Mouse (Mus musculus): Measurements from ENCODE around the gene Mrpl10. TPM values are rescaled to one million over a fixed set of nuclear protein-coding genes. Genes with fewer than 3 reads are reported as not detected.

Gene Mrpl10
- polyA plus RNA-seq, 1 experiment from 2014 or later: 34.0 TPM

DNA sequence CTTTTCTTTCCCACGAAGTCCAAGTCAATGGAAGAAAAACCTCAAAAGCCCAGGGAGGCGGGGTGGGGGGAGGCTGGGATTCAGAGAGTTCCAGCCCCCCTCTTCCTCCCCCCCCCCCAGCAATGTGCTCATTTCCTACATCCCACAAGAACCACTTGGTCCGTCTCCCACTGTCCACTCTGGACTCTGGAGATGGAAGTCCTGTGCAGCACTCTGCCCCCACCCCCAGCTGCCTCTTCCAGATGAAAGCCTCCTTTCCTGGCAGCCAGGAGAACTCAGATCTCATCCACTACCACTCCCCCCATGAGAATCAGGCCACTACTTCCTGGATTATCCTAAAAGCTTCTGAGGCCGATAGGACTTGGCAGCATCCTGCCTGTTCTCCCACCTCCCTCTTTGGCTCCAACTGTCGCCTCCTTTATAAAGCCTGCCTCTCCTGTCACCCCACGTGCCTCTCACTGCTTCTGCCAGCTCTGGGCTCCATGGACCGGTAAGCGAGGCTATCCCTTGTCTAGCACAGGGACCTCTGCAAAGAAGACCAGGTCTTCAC, 28.2 kb upstream of the Mrpl10 start, which contains the start of gene Sp6:
Gene Sp6 (plus strand): TSS at position 274 of the 550 bp plus-strand sequence.
- ATAC-seq (ENCODE audit: insufficient read depth): no peak
- no peak within 1 kb of the TSS for H3K4me3 ChIP-seq (replicated peaks)
- H3K27me3 ChIP-seq: peaks cover 96% of the 10 kb centered on the region

GRCm38 (mm10) chr11:97017696-97018582, 23.4 kb upstream of the Mrpl10 start:
- peaks cover 98% of the 10 kb centered on the region for H3K27me3 ChIP-seq
- H3K36me3 ChIP-seq (replicated peaks): no peaks in the 10 kb centered on the region
- H3K9ac ChIP-seq: no peak overlapping the region
- peaks cover 31% of the 10 kb centered on the region for H3K4me1 ChIP-seq (replicated peaks)
- peak overlapping the region; percentile 22; the same call in 1 of the 2 replicates for H3K4me3 ChIP-seq (replicated peaks)
- peak overlapping the region; percentile 48; the same call in 1 of the 2 replicates for H3K4me2 ChIP-seq
- no peak overlapping the region for H3K27ac ChIP-seq (replicated peaks)
- no peaks in the 10 kb centered on the region for H3K9me3 ChIP-seq (replicated peaks)
- 2% methylated on average over 36 of the region's 36 CpGs for WGBS (ENCODE audit: insufficient replicate concordance)
- no peak for ATAC-seq (ENCODE audit: insufficient read depth)

More for the DNA sequence above, 28.2 kb upstream of the Mrpl10 start, which contains the start of gene Sp6:
- H3K4me2 ChIP-seq: no peak within 1 kb of the TSS
- no peaks in the 10 kb centered on the region for H3K36me3 ChIP-seq (replicated peaks)
- H3K4me1 ChIP-seq (replicated peaks): 0 out of 2 replicates have a peak, but pooled peaks cover 4% of the 10 kb centered on the region
- no peaks in the 10 kb centered on the region for H3K9me3 ChIP-seq (replicated peaks)
- H3K9ac ChIP-seq: no peak within 1 kb of the TSS
- H3K27ac ChIP-seq (replicated peaks): no peak within 1 kb of the TSS
- WGBS (ENCODE audit: insufficient replicate concordance): 28% methylated on average over 8 of the region's 8 CpGs

DNA sequence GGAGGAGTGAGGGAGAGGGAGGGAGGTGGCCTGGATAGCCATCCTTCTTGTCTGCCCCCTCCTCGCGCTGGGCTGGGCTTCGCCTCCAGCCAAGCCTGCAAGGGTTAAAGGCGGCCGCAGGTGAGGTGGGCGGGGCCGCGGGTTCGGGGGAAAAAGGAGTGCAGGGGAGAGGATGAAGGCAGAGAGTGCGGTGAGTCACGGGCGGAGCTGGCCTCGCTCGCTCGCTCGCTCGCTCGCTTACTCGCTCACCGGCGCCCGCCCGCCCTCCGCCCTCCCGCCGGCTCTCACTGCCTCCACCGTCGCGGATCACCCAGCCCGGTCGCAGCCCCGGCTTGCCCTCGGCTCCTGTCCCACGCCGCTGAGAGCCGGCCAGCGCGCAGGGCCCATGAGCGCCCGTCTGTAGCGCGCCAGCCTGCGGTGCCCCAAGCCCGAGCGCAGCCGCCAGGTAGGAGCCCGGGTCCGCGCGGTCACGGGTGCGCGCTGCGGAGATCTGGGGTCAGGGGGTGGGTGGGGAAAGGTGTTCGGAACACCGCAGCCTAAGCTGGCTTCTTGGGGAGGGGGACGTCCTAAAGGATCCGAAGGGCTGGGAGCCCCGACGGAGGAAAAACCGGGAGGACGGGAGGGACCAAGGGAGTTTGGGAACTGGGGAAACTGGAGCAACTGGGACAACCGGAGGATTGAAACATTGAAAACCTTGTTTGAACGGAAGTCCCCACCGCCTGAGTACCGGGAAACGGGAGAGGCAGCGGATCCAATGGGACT, 22.6 kb upstream of the Mrpl10 start:
- Histone ChIP-seq H3K4me1 (replicated peaks) (peaks cover 31% of the 10 kb centered on the region), H3K9ac (no peak overlapping the region), H3K4me2 (peak overlapping the region; percentile 48), H3K27me3 (peaks cover 98% of the 10 kb centered on the region), H3K36me3 (replicated peaks) (no peaks in the 10 kb centered on the region), H3K4me3 (replicated peaks) (peak overlapping the region; percentile 22), H3K9me3 (replicated peaks) (no peaks in the 10 kb centered on the region), H3K27ac (replicated peaks) (no peak overlapping the region)
- WGBS (ENCODE audit: insufficient replicate concordance): under 1% methylated on average over 64 of the region's 68 CpGs
- no peak for ATAC-seq (ENCODE audit: insufficient read depth)

DNA sequence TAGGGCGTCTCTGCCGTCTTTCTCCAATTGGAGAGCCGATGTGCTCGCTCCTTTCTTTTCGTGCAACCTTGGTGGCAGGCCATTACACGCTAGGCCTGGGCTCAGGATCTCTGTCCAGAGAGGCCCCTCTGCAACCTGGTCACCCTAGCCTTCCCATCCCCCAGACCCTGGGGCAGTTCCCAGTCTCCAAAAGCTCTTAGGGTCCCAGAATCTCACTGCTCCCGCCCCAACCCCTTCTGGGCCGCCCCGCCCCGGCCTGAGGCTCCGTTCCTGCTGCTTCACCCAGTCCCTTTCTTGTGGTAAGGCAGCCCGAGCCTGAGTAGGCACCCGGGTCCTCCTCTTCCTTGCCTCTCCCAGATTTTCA, 22.0 kb upstream of the Mrpl10 start:
- Histone ChIP-seq H3K36me3 (replicated peaks) (no peaks in the 10 kb centered on the region), H3K9me3 (replicated peaks) (no peaks in the 10 kb centered on the region), H3K4me2 (no peak overlapping the region), H3K9ac (no peak overlapping the region), H3K4me3 (replicated peaks) (no peak overlapping the region), H3K27me3 (peaks cover 98% of the 10 kb centered on the region), H3K27ac (replicated peaks) (no peak overlapping the region), H3K4me1 (replicated peaks) (peaks cover 31% of the 10 kb centered on the region)
- ATAC-seq (ENCODE audit: insufficient read depth): no peak
- 10% methylated on average over 13 of the region's 13 CpGs for WGBS (ENCODE audit: insufficient replicate concordance)

DNA sequence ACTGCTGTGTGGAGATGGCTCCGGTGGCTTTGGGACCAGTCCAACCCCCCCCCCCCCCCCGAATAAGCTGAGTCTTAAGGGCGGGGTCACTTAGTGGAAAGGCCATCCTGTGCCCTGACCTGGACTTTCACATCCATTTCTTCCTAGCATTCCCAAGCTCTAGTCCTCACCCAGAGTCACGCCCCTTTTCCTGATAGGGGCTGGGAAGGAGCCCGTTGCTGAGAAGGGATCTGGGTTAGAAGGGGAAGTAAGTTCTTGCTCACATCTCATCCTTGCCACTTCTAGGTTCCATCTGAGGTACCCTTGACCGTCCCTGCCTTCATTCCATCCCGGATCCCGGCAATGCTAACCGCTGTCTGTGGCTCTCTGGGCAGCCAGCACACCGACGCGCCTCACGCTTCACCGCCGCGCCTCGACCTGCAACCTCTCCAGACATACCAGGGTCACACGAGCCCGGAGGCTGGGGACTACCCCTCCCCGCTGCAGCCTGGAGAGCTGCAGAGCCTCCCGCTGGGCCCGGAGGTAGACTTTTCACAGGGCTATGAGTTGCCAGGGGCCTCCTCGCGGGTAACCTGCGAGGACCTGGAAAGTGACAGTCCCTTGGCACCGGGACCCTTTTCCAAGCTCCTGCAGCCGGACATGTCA, 20.1 kb upstream of the Mrpl10 start:
- H3K27me3 ChIP-seq: peaks cover 96% of the 10 kb centered on the region
- peak overlapping the region; percentile 59 for H3K4me3 ChIP-seq (replicated peaks)
- no peak overlapping the region for H3K9ac ChIP-seq
- peaks cover 40% of the 10 kb centered on the region for H3K4me1 ChIP-seq (replicated peaks)
- H3K36me3 ChIP-seq (replicated peaks): no peaks in the 10 kb centered on the region
- no peak; the same call in 1 of the 2 replicates for ATAC-seq (ENCODE audit: insufficient read depth)
- H3K27ac ChIP-seq (replicated peaks): no peak overlapping the region
- no peaks in the 10 kb centered on the region for H3K9me3 ChIP-seq (replicated peaks)
- peak overlapping the region; percentile 83 for H3K4me2 ChIP-seq
- 2% methylated on average over 27 of the region's 27 CpGs for WGBS (ENCODE audit: insufficient replicate concordance)

GRCm38 (mm10) chr11:97021873-97022484, 19.4 kb upstream of the Mrpl10 start:
- peak; percentile 47 for ATAC-seq (ENCODE audit: insufficient read depth)
- H3K27ac ChIP-seq (replicated peaks): no peak overlapping the region
- 1% methylated on average over 50 of the region's 50 CpGs for whole genome bisulfite sequencing (ENCODE audit: insufficient replicate concordance)

DNA sequence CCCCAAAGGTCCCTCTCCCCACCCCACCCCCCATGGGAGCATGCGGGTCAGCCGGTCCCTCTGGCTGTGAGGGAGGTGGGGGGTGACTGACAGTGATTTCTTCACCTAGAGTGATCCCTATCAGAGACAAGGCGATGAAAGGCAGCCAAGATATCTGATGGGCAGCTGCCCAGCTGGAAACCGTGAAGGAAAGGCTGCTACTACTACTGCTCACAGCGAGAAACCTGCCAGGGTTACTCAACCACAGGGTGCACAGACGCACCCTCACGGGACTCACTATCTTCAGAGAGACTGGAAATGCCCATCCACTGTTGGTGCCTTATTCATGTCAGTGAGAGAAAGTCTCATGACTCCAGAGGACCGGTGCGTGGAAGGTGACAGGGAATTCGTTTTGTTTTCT, 16.4 kb upstream of the Mrpl10 start:
- Histone ChIP-seq H3K4me3 (replicated peaks) (no peak overlapping the region), H3K4me2 (no peak overlapping the region), H3K27me3 (peaks cover 58% of the 10 kb centered on the region), H3K36me3 (replicated peaks) (no peaks in the 10 kb centered on the region), H3K9ac (no peak overlapping the region), H3K9me3 (replicated peaks) (no peaks in the 10 kb centered on the region), H3K4me1 (replicated peaks) (peaks cover 32% of the 10 kb centered on the region), H3K27ac (replicated peaks) (no peak overlapping the region)
- no peak for ATAC-seq (ENCODE audit: insufficient read depth)
- 53% methylated on average over 10 of the region's 10 CpGs for WGBS (ENCODE audit: insufficient replicate concordance)

More at GRCm38 (mm10) chr11:97021873-97022484, 19.4 kb upstream of the Mrpl10 start:
- H3K9me3 ChIP-seq (replicated peaks): no peaks in the 10 kb centered on the region
- H3K4me3 ChIP-seq (replicated peaks): peak overlapping the region; percentile 59
- H3K36me3 ChIP-seq (replicated peaks): no peaks in the 10 kb centered on the region
- peaks cover 88% of the 10 kb centered on the region for H3K27me3 ChIP-seq
- peak overlapping the region; percentile 39; the same call in 1 of the 2 replicates for H3K9ac ChIP-seq
- H3K4me1 ChIP-seq (replicated peaks): peaks cover 41% of the 10 kb centered on the region
- H3K4me2 ChIP-seq: peak overlapping the region; percentile 83

GRCm38 (mm10) chr11:97025721-97026344, 15.5 kb upstream of the Mrpl10 start:
- WGBS (ENCODE audit: insufficient replicate concordance): 9% methylated on average over 17 of the region's 17 CpGs
- Histone ChIP-seq H3K9ac (peak overlapping the region; percentile 37; the same call in 1 of the 2 replicates), H3K36me3 (replicated peaks) (no peaks in the 10 kb centered on the region), H3K4me1 (replicated peaks) (peaks cover 41% of the 10 kb centered on the region), H3K9me3 (replicated peaks) (no peaks in the 10 kb centered on the region), H3K27ac (replicated peaks) (no peak overlapping the region; the same call in 1 of the 2 replicates), H3K27me3 (peaks cover 50% of the 10 kb centered on the region), H3K4me2 (peak overlapping the region; percentile 65), H3K4me3 (replicated peaks) (peak overlapping the region; percentile 33; the same call in 1 of the 2 replicates)
- ATAC-seq (ENCODE audit: insufficient read depth): no peak

- Histone ChIP-seq H3K4me1 (replicated peaks) (peaks cover 26% of the 10 kb centered on the region), H3K4me2 (peak within 1 kb of the TSS; percentile 79), H3K36me3 (replicated peaks) (no peaks in the 10 kb centered on the region), H3K9ac (peak within 1 kb of the TSS; percentile 65), H3K9me3 (replicated peaks) (no peaks in the 10 kb centered on the region), H3K27ac (replicated peaks) (peak within 1 kb of the TSS; percentile 43; the same call in 1 of the 2 replicates), H3K4me3 (replicated peaks) (peak within 1 kb of the TSS; percentile 65), H3K27me3 (peaks cover 10% of the 10 kb centered on the region)
- 3% methylated on average over 25 of the region's 25 CpGs for WGBS (ENCODE audit: insufficient replicate concordance)
- peak; percentile 68 for ATAC-seq (ENCODE audit: insufficient read depth)
These were observed 11.5 kb upstream of the Mrpl10 start, which contains the start of gene Scrn2 for GRCm38 (mm10) chr11:97029686-97030417. TSS of gene Scrn2 (plus strand) at chr11:97029938.

Measured in liver, embryonic 15.5 days (tissue).